Mouse (Mus musculus) erythroid progenitor cell, adult 5-6 weeks (primary cell): ENCODE results near the gene Selenoo. TPM values are rescaled to one million over a fixed set of nuclear protein-coding genes. Genes with fewer than 3 reads are reported as not detected.

ENCODE experiments used
- ATAC-seq: replicated peaks from 2 replicates; pipeline ENCODE4 v1.8.0; 2016; ENCODE audit warnings: moderate number of reproducible peaks, mild to moderate bottlenecking, moderate TSS enrichment, inconsistent platforms; ENCODE audit not compliant: poor library complexity, low FRiP score, severe bottlenecking
- total RNA-seq, 2 experiments: library from RNA; stranded (forward) in 1 of 2; stranded (reverse) in 1 of 2; fragments of 150-400 nt in 1 of 2; fragments of 186-747, 209-891 nt in 1 of 2; gene quantifications; 2 replicates each; pipeline versions ENCODE4 v1.2.3 to v1.2.4; 2015 to 2017; ENCODE audit warnings: low replicate concordance in 2 of 2

Gene Selenoo
- total RNA-seq, 2 experiments from 2014 or later: 9.6 to 15.3 TPM

DNA sequence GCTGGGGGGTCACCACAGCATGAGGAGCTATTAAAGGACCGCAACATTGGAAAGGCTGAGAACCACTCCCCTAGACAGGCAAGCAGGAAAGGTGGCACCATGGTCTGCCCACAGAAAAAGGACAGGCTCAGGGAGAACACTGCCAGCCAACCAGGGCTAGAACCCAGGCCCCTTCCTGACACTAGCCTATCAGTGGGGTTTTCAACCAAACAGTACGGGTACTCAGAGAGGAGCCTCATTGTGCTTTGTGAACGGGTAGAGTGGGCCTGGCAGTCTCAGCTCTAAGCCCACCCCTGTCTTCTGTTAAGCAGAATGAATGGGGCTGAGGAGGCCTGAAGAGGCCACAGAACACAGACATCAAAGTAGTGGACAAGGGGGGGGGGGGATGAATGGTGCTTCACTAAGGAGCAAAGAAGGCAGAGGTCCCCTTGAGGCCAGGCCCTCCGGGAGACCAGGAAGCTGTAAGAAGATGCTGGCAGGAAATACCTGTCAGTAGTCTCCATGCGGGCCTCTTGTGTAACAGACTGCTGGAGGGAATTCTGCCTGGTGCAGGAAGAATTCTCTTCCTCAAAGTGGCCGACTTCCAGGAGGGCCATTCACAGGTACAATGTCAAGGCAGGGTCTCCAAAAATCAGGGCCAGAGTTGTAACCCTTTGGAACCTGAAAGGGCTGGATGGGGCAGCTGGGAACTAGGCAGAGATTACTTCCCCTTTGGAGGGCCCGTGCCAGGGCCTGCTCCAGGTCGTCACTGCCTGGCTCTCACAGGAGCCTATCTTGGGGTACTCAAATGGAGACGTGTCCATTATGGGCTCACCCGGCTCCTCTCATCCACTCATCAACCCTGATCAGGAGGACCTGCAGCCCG lies 14.0 kb upstream of the Selenoo start, which contains the start of gene Trabd:
Gene Trabd (plus strand): TSS at position 512 of the 865 bp plus-strand sequence.
- no peak for ATAC-seq

DNA sequence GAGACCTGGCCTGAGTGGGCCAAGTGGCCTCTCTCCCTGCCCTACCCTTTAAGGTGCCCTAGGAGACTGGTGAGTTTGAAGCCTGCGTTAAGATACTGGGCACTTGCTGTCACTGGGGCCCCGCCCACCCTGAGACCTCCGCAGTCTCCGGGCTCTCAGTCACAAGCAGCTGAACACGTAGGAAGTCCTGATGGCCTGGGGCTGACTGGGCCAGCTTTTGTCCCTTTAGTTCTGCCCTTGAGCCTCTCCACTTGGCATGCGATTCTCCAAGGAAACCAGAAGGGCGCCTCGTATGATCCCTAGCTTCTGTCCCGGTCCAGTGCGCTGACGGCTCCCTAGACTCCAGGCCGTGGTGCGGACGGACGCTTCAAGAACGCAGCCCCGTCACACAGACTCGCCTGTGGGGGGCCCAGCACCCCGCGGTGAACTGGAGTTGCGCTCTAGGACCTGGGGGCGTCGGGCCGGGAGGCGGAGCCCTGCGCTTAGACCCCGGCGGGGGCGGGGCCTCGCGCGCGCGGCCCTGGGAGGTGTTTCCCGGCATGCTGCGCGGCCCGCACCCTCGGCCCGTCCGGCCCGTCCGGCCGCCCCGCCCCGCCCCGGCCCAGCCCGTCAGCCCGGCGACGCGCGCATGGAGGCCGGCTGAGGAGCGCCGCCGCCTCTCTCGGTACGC lies 13.3 kb upstream of the Selenoo start:
- peak; percentile 73 for ATAC-seq

DNA sequence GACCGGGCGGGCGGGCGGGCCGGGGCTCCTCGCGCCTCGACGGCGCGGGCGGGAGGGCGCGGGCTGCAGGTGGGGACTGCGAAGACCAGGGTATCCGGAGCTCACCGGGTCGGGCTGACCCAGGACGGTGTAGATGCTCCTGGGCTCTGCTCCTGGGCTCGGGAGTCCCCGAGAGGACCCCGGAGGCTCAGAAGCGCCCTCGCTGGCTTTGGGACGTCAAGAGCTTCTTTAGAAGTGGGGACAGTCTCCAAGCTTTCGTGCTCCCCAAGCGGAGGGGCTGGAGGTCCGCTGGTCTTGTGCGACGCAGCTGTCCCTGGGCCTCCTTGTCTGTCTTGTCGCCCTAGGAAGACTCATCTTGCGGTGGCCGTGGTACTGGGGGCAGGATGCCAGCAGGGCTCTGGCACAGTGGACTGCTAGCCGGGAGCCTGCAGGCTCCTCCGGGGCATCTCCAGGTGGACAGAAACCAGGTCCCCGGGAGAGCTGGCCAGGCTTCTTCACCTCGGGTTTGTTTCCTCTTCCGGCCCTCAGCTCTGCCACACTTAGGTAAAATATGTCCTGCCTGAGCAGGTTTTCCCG lies 12.6 kb upstream of the Selenoo start:
- ATAC-seq: peak; percentile 30; the same call in 1 of the 2 replicates

DNA sequence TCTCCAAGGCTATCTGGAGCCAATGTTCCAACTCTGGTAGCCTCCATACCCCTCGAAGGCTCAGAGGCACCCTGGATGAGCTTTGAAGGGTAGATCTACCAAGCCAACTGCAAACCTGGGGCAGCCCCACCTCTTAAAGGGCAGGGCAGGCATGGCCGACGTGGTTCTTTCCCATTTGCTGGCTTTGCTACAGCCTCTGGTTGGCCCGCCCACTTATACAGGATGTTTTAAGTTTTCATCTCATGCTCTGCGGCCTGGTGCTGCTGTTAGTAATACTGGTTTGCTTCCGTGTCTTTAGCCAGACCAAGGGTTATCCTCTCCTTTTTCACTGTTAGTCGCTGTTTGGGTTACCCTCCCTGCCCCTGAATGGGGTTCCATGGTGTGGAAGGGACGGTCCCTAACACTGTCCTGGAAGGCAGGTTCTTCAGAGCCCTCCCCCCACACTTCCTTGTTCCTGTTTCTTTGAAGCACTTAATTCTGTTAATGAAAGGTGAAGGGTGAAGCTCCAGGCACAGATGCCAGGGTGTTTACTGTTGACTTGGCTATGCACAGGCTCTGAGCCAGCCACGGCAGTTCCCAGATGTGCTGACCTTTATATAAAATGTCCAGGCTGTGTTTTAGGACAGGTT lies 10.6 kb upstream of the Selenoo start:
- peak; percentile 75 for ATAC-seq

DNA sequence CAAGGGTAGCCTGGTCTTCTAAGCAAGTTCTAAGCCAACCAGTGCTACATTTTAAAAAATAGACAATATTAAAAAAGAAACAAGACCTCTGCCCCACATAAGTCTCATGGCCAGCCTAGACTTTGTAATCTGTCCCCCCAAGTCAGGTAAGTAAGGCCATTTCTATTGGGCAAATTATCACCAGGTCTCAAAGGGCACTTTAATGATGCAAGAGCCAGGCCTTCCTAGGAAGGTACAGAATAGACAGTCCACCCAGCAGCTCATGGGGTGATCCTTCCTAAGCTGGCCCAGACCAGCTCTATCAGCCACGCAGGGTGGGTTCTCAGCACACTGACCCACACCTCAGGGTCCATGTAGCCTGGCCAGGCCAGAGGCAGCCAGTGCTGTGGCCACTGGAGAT lies 5.0 kb upstream of the Selenoo start:
- no peak for ATAC-seq

DNA sequence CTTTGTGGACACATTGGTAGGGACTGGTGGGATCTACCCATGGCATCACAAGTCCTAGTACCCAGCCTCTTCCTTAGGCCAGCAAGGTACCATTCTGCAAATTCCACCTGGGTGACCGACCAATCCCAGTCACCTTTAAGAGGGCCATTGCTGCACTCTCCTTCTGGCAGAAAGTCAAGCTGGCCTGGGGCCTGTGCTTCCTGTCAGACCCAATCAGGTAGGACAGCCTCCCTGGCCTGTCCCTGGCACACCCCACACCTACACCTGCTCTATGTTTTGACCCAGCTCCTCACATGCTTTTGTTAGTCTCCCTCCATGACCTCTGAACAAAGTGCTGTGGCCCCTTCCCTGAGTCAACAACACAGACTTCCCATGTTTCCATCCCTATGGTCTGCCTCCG lies 4.1 kb upstream of the Selenoo start:
- ATAC-seq: no peak

DNA sequence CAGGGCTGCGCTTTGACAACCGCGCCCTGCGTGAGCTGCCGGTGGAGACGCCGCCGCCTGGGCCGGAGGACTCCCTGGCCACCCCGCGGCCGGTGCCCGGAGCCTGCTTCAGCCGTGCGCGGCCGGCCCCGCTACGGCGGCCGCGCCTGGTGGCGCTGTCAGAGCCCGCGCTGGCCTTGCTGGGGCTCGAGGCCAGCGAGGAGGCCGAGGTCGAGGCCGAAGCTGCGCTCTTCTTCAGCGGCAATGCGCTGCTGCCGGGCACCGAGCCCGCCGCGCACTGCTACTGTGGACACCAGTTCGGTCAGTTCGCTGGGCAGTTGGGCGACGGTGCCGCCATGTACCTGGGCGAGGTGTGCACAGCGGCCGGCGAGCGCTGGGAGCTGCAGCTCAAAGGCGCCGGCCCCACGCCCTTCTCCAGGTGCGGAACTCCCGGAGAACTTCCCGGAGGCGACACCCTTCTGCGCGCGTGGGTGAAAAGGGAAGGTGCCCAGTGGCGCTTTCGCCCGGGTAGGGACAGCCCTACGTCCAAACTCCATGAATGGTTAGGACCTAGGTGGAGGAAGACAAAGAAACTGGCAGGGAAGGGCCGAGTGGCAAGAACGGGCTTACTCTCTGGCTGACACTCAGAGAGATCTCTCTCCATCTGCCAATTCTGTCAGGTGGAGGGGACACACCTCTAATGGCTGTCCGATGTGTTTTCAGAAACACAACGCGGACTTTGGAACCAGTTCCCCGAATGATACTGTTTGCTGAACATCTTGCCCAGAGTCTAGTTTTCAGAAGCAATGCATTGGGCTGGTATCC lies 566 bp downstream of the Selenoo start:
- ATAC-seq: peak; percentile 51

DNA sequence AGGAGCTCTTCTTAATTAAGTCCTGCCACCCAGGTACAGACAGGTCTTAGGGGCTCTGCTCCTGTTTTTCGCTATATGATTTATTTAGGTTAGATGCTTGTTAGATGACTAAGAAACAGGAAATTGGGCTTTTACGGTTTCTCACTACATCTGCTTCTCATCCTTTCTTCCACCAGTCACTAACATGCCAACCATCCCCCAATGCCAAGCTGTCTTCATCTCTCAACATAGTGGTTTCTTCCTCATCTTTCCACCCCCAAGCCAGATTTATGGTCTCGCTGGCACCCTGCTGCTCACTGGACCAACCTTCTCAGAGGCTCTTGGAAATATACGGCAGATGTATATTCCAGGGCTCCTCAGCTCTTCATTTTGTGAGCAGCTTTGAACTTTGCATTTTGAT lies 1.8 kb downstream of the Selenoo start:
- no peak for ATAC-seq

DNA sequence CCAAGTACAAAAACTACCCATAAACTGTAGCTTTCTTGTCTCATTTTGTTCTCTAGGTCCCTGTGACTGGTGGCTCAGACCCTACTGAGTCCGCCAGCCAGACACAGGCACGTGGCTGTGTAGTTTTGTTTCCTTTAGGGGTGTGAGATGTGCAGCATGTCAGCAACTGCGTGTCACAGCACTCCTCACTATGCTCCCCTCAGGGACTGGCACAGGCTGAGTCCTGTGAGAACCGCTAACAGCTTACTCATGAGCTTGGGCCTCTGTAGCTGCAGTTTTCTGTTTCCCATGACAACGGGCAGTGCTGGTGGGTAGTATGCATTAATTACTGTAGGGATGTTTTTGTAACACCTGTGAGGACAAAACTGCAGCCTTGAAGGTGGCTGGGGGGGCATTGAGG lies 3.3 kb downstream of the Selenoo start:
- ATAC-seq: no peak

DNA sequence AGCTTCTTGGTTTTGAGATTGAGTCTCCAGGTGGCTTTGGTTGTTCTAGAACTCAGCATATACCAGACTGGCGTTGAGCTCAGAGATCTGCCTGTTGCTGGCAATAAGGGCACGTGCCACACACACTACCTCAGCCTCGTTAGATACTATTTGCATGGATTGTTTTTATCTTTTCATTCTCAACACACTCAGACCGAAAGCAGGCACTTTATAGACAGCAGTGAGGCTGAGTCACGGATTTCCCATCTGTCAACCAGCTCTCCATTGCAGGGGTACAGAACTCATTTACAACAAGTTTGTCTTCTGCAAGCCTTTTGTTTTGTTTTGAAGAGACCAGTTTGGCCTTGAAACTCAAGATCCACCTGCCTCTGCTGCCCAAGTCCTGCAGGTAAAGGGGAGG lies 8.6 kb downstream of the Selenoo start:
- no peak for ATAC-seq

DNA sequence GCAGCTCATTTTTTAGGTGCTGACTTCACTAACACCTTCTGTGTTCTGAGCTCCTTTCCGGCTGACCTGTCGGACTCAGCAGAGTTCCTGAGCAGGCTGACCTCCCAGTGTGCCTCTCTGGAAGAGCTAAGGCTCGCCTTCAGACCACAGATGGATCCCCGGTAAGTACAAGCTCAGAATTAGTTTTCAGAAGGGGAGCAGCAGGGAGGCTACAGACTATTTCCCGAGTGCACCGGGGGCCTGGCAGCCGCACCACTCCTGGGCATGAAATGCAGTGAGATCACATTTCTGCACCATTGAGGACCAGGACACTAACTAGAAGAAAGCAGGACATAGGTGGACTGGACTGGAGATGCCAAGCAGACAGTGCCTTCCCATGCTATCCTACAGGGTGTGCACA lies 9.7 kb downstream of the Selenoo start:
- ATAC-seq: no peak

DNA sequence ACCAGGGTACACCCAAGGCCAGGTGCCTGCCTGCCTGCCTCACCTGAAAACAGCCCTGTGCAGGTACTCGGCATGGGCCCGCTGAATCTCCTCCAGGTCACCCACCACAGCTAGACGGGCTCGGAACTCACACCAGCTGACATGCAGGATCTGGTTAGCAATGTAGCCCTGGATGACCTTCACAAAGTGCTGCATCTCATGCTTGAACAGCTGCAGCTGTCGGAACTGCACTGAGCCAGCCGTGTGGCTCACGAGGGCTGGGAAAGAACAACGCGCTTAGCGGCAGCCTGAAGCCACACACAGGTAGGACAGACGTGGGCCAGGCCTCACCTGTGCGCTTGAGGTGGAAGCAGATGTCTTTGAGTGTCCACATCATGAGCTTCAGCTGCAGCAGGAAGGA lies 11.9 kb downstream of the Selenoo start:
- ATAC-seq: no peak

DNA sequence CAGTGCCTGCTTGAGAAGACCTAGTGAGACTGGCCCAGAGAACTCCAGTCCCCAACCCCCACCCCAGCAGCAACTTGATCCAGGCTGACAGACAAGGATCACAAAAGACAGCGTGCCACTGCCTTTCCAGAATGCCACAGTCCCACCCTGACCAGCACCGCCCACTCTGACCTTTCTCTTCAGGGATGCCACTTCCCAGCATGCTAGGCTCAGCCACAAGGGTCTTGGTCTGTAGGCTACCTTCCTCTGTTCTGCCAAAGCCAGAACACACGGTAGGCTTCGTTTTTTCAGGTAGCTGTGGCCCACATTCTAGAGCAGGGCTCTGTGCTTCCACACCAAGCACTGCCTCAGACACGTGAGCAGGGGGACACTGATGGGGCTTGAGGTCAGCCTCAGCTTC lies 13.8 kb downstream of the Selenoo start:
- ATAC-seq: no peak

DNA sequence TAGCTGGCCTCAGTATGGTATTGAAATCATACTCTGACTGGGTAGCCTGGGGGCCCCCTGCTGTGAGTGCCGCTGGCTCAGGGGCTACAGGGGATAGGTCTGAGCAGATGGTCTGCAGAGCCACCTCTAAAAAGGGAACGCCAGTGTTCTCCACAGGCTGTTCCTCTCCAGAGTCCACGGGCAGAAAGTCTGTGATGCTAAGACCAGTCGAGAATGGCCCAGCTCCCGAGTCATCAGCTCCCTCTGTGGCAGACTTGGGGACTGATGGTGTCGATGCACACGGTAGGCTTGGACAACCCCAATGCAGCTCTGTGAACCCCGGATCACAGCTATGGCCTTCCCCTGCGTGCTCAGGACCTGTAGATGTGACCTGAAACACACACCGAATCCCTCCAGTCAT lies 15.0 kb downstream of the Selenoo start:
- no peak for ATAC-seq

DNA sequence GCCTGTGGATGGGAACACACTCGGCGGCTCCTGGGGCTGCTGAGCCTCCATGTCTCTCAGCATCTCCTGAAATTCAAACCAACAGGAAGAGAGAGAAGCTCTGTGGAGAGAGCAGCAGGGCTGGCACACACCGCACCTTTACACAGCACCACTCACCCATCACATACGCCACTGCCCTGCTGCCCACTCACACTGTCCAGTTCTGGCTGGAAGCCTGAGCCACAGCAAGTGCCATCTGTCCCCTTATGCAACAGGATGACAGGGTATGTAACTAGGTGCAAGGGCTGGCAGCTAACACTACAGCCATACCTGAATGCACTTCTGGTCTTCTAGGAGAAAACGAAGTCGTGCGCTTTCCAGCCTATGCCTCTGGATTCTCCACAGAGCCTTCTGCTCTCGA lies 15.5 kb downstream of the Selenoo start:
- no peak for ATAC-seq

DNA sequence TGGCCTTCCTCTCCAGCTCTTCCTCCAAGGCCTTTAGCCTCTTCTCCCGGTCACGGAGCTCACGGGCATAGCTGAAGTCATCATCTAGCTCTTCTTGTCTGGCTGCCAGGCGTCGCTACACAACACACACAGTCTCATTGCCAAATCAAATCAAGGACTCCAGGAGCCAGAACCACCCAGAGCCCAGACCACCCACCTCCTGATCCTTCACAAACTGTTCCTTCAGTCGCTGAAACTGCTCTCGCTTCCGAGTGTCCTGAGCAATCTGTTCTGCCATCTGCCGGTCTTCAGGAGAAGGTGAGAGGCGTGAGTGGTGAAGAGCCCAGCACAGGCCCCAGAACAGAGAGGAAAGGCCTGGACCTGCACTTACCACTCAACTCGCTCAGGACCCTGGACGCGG lies 17.2 kb downstream of the Selenoo start:
- ATAC-seq: no peak

DNA sequence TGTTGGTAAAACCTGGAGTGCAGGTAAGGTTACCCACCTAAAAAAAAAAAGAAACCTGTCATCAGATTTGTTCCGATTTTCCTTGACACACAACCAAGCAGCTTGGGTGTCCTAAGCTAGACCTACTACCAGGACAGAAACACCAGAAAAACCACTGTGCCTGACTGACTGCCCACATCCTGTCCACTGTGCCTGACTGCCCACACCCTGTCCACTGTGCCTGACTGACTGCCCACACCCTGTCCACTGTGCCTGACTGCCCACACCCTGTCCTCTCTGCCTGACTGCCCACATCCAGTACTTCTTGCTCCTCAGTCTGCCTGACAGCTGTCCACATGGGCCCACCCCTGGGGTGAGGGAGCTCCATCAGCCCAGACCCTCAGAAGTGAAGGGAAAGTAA lies 18.1 kb downstream of the Selenoo start:
- ATAC-seq: no peak

DNA sequence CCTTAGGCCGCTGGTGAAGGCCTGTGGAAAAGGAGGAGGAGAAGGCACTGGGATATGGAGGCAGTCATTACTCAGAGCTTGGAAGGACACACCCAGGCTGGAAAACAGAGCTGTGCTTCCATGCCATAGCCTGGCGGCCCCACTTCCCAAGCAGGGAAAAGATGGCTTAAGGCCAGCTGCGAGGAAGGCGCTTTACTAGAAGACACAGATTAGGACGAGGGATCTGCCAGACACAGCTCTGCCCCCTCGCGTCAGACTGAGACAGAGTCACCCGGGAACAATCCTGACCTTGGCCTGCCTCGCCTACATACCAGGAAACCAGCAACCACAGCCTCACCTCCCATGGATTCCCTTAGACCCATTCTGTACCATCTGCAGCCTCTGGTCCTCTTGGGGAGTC lies 21.3 kb downstream of the Selenoo start:
- ATAC-seq: no peak

DNA sequence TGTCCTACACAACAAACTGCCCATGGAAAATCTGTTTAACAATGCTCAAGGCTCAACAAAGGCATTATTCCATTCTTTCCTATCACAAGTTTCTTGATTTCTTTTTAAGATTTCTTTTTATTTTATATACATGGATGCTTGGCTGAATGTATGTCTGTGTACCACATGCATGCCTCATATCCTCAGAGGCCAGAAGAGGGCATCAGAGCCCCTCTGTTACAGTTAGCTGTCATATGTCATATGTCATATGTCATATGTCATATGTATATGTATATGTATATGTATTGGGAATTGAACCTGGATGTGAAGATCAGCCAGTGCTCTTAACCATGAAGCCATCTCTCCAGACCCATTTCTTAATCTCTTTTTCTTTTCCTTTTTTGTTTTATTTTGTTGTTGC lies 29.1 kb downstream of the Selenoo start:
- ATAC-seq: no peak
